Mouse (Mus musculus) lung, embryonic 16.5 days (tissue): ENCODE results near the gene Ube3b. TPM values are rescaled to one million over a fixed set of nuclear protein-coding genes. Genes with fewer than 3 reads are reported as not detected.

Experiments used
- ATAC-seq: fragments of 200-750 bp; cut with Nextera tagmentation; 2 replicates; pipeline ENCODE4 v1.8.0; 2017; ENCODE audit warnings: low read depth, mild to moderate bottlenecking, moderate library complexity
- H3K27ac ChIP-seq: fragments of 300-500 bp; sonication (generic); 2 replicates; pipeline ENCODE4 v1.5.1; 2014; ENCODE audit warnings: mild to moderate bottlenecking, control low read depth, low read length
- H3K27me3 ChIP-seq: fragments of 300-500 bp; sonication (generic); 2 replicates; pipeline ENCODE4 v1.6.1; 2014; ENCODE audit warnings: low read depth, low read length, mixed read lengths; ENCODE audit not compliant: control insufficient read depth, insufficient read depth
- H3K36me3 ChIP-seq: fragments of 300-500 bp; sonication (generic); 2 replicates; pipeline ENCODE4 v1.6.1; 2014; ENCODE audit warnings: low read length; ENCODE audit not compliant: control insufficient read depth, insufficient read depth
- H3K4me1 ChIP-seq: fragments of 300-500 bp; sonication (generic); replicated peaks from 2 replicates; pipeline ENCODE4 v1.6.1; 2014; ENCODE audit warnings: low read length, mixed read lengths; ENCODE audit not compliant: control insufficient read depth, insufficient read depth
- H3K4me2 ChIP-seq: fragments of 300-500 bp; sonication (generic); 2 replicates; pipeline ENCODE4 v1.6.1; 2014; ENCODE audit warnings: low read depth, low read length, control low read depth
- H3K4me3 ChIP-seq: fragments of 300-500 bp; sonication (generic); 2 replicates; pipeline ENCODE4 v1.5.1; 2014; ENCODE audit warnings: mild to moderate bottlenecking, low read length, control low read depth
- H3K9ac ChIP-seq: fragments of 300-500 bp; sonication (generic); 2 replicates; pipeline ENCODE4 v1.6.1; 2014; ENCODE audit warnings: low read length, control low read depth
- H3K9me3 ChIP-seq: fragments of 300-500 bp; sonication (generic); 2 replicates; pipeline ENCODE4 v1.6.1; 2016; ENCODE audit warnings: low read length; ENCODE audit not compliant: control insufficient read depth
- WGBS: fragments of 180-500 bp; shearing (Covaris S2); extraction: QIAGEN DNeasy Blood & Tissue Kit; methylation state at CpG from one replicate; pipeline ENCODE4 v1.1.7; 2014; 5-methylcytosine and 5-hydroxymethylcytosine counted together
- polyA plus RNA-seq: library from polyadenylated mRNA; unstranded; fragments of >200 nt; fragmentation: Nextera tagmentation; extraction: Ambion mirVana; gene quantifications from 2 replicates; pipeline ENCODE4 v1.2.1, GENCODE M21; 2015

The Ube3b gene
- polyA plus RNA-seq, 1 experiment from 2014 or later: 54.1 TPM

DNA sequence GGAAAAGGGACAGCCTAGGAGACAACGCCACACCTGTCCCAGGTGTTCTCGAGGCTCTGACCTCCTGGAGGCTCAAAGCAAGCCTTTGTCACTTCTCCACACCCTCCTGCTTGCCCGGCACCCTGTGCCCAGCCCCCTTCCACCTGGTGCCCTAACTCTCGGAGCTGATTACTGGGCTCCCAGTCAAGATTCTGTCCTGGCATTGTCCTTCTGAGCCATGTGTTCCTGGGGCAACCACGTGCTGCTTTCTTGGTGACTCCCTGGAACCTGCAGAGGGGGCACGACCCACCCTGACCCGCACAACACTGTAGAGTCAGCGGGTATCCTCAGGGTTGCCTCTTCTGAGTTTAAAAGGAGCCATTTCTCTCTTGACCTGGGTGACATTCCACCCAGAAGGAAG is 54.0 kb downstream of the Ube3b start:
- no peak for ATAC-seq
- H3K27ac ChIP-seq: no peak overlapping the region
- WGBS: 83% methylated on average over 8 of the region's 8 CpGs

DNA sequence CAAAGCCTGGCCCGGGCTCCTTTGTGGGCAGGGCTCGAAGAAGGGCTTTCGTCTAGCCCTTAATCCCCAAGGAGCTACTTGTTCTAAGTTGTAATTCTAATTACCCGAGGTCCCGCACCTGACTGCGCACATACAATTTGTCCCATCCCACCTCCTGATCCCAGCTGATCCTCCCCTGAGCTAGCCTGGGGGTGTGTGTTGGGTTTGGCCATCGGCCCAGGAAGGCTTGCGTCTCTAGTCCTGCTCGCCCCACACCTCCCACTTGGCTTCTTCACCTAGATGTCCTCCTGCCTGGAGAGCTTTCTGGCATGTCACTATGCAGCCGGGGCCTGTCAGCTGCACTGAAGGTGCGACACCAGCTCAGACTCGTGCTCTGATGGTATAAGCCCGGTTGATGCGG is 55.2 kb downstream of the Ube3b start:
- Histone ChIP-seq H3K9me3 (no peaks in the 10 kb centered on the region), H3K27ac (no peak overlapping the region), H3K4me3 (no peak overlapping the region), H3K4me2 (no peak overlapping the region), H3K27me3 (no peaks in the 10 kb centered on the region), H3K9ac (no peak overlapping the region), H3K36me3 (peaks cover 10% of the 10 kb centered on the region), H3K4me1 (no peaks in the 10 kb centered on the region)
- no peak for ATAC-seq
- 89% methylated on average over 14 of the region's 14 CpGs for WGBS

More for the DNA sequence above, 54.0 kb downstream of the Ube3b start:
- no peaks in the 10 kb centered on the region for H3K4me1 ChIP-seq
- H3K27me3 ChIP-seq: no peaks in the 10 kb centered on the region
- H3K36me3 ChIP-seq: peaks cover 10% of the 10 kb centered on the region
- H3K9me3 ChIP-seq: no peaks in the 10 kb centered on the region
- H3K9ac ChIP-seq: no peak overlapping the region
- H3K4me2 ChIP-seq: no peak overlapping the region
- H3K4me3 ChIP-seq: no peak overlapping the region

- peaks cover 7% of the 10 kb centered on the region for H3K36me3 ChIP-seq
- peak within 1 kb of the TSS; percentile 88 for H3K9ac ChIP-seq
- peaks cover 13% of the 10 kb centered on the region for H3K4me1 ChIP-seq
- no peaks in the 10 kb centered on the region for H3K27me3 ChIP-seq
- 2% methylated on average over 43 of the region's 43 CpGs for WGBS
- peak; percentile 98 for ATAC-seq
- H3K27ac ChIP-seq: peak within 1 kb of the TSS; percentile 53
- peak within 1 kb of the TSS; percentile 95 for H3K4me3 ChIP-seq
- no peaks in the 10 kb centered on the region for H3K9me3 ChIP-seq
- H3K4me2 ChIP-seq: peak within 1 kb of the TSS; percentile 89
Observed at GRCm38 (mm10) chr5:114443566-114444367, 63.4 kb downstream of the Ube3b start, which contains the start of the genes Mmab and Mvk. Mmab (minus strand) TSS chr5:114444060. Mvk (plus strand) TSS chr5:114444269.

DNA sequence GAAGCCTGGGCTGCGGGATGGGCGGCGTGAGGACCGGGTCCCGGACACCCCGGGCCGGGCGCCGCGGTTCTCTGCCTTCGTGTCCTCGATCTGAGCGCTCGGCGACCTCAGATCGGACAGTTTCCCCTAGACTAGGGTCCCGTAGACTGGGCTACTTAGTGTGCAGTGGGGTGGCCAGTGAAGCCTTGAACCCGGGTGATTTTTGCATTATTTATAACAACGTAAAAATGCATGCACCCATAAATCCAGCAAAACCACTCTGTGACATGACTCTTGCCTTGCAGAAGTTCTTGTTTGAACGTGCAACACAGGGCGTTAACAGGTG is 63.9 kb downstream of the Ube3b start:
- H3K27ac ChIP-seq: peak overlapping the region; percentile 25; the same call in 1 of the 2 replicates
- peaks cover 13% of the 10 kb centered on the region for H3K4me1 ChIP-seq
- peak overlapping the region; percentile 88 for H3K9ac ChIP-seq
- H3K4me3 ChIP-seq: peak overlapping the region; percentile 95
- under 1% methylated on average over 21 of the region's 21 CpGs for WGBS
- H3K4me2 ChIP-seq: peak overlapping the region; percentile 89
- H3K27me3 ChIP-seq: no peaks in the 10 kb centered on the region
- no peaks in the 10 kb centered on the region for H3K9me3 ChIP-seq
- no peak for ATAC-seq
- H3K36me3 ChIP-seq: peaks cover 7% of the 10 kb centered on the region

DNA sequence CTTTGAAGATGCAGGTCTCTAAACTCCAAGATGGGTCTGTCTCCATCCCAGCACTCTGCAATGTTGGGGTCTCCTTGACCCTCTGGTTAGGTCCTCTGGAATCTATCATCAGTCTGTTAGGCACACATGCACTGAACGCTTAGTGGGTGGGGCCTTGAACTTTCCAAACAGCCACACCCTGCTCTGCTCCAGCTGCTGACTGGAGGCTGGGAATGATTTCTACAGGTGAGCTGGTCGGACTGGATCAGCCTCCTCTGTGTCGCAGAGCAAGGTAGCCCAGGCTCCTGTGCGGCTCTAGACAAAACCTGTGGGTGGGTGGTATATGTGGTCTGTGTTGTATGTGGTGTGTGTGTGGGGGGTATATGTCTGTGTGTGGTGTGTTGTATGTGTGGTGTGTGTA is 68.6 kb downstream of the Ube3b start:
- ATAC-seq: no peak

DNA sequence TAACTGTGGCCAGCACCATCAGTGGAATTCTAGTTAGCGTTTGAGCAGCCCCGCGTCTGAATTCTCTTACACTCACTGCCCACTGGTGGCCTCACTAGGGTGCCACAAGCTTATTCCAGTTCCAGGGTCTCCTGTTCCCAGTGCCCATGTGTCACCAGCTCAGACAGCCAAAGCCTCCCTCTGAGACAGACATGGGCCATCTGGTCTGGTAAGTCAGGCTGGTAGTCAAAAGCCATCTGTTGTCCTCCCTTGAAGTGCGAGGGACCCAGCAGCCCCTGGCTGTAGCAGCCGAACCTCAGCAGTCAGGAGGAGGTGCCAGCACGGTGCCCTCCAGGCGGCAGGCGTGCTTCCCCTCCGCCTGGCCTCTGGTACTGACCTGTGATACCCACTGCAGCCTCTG is 75.9 kb downstream of the Ube3b start:
- 67% methylated on average over 9 of the region's 9 CpGs for WGBS
- no peak overlapping the region for H3K4me3 ChIP-seq
- ATAC-seq: no peak

More for the DNA sequence above, 68.6 kb downstream of the Ube3b start:
- Histone ChIP-seq H3K4me1 (peaks cover 6% of the 10 kb centered on the region), H3K27ac (no peak overlapping the region), H3K36me3 (peaks cover 15% of the 10 kb centered on the region), H3K4me3 (no peak overlapping the region), H3K9ac (no peak overlapping the region), H3K27me3 (no peaks in the 10 kb centered on the region), H3K4me2 (no peak overlapping the region), H3K9me3 (no peaks in the 10 kb centered on the region)
- 60% methylated on average over 4 of the region's 4 CpGs for WGBS

GRCm38 (mm10) chr5:114456995-114457605 is 76.7 kb downstream of the Ube3b start:
- WGBS: 74% methylated on average over 16 of the region's 16 CpGs
- Histone ChIP-seq H3K4me3 (no peak overlapping the region), H3K4me1 (peaks cover 4% of the 10 kb centered on the region; the same call in 1 of the 2 replicates), H3K27me3 (no peaks in the 10 kb centered on the region), H3K4me2 (no peak overlapping the region), H3K36me3 (peaks cover 3% of the 10 kb centered on the region; the same call in 1 of the 2 replicates), H3K27ac (no peak overlapping the region), H3K9me3 (no peaks in the 10 kb centered on the region), H3K9ac (no peak overlapping the region)
- ATAC-seq: no peak

More for the DNA sequence above, 75.9 kb downstream of the Ube3b start:
- H3K27me3 ChIP-seq: no peaks in the 10 kb centered on the region
- no peaks in the 10 kb centered on the region for H3K9me3 ChIP-seq
- H3K4me1 ChIP-seq: peaks cover 4% of the 10 kb centered on the region; the same call in 1 of the 2 replicates
- peaks cover 3% of the 10 kb centered on the region; the same call in 1 of the 2 replicates for H3K36me3 ChIP-seq
- no peak overlapping the region for H3K9ac ChIP-seq
- no peak overlapping the region for H3K27ac ChIP-seq
- no peak overlapping the region for H3K4me2 ChIP-seq

- peak; percentile 58 for ATAC-seq
- Histone ChIP-seq H3K4me1 (peaks cover 11% of the 10 kb centered on the region), H3K9me3 (no peaks in the 10 kb centered on the region), H3K4me3 (no peak overlapping the region), H3K27me3 (no peaks in the 10 kb centered on the region), H3K9ac (no peak overlapping the region), H3K27ac (no peak overlapping the region), H3K4me2 (no peak overlapping the region), H3K36me3 (no peaks in the 10 kb centered on the region)
- 5% methylated on average over 7 of the region's 7 CpGs for WGBS
Observed at GRCm38 (mm10) chr5:114461238-114461637, 80.8 kb downstream of the Ube3b start.
